Mouse (Mus musculus) midbrain, postnatal 0 days (tissue): ENCODE data around the gene Stxbp1. TPM values are rescaled to one million over a fixed set of nuclear protein-coding genes. Genes with fewer than 3 reads are reported as not detected.
A peak's percentile ranks its signal among the peaks of the same experiment; 100 is the strongest.

Experiments
- ATAC-seq: fragments of 200-750 bp; cut with Nextera tagmentation; 2 replicates; pipeline ENCODE4 v1.8.0; 2017; ENCODE audit warnings: moderate number of reproducible peaks, mild to moderate bottlenecking, moderate TSS enrichment, moderate library complexity; ENCODE audit not compliant: low FRiP score
- DNase-seq: peaks from one replicate; pipeline ENCODE4 v3.0.0-alpha.2; 2015; ENCODE audit warnings: low spot score
- H3K27ac ChIP-seq: fragments of 300-500 bp; sonication (generic); 2 replicates; pipeline ENCODE4 v1.5.1; 2014; ENCODE audit warnings: low read depth, mild to moderate bottlenecking, low read length, mixed read lengths
- H3K27me3 ChIP-seq: fragments of 300-500 bp; sonication (generic); 2 replicates; pipeline ENCODE4 v1.6.1; 2014; ENCODE audit warnings: low read length, control low read depth, mixed read lengths; ENCODE audit not compliant: insufficient read depth
- H3K36me3 ChIP-seq: fragments of 300-500 bp; sonication (generic); 2 replicates; pipeline ENCODE4 v1.6.1; 2014; ENCODE audit warnings: low read length, control low read depth, mixed read lengths; ENCODE audit not compliant: insufficient read depth
- H3K4me1 ChIP-seq: fragments of 300-500 bp; sonication (generic); 2 replicates; pipeline ENCODE4 v1.6.1; 2014; ENCODE audit warnings: mild to moderate bottlenecking, control low read depth, antibody characterized with exemption, low read length, mixed read lengths; ENCODE audit not compliant: insufficient read depth
- H3K4me2 ChIP-seq: fragments of 300-500 bp; sonication (generic); 2 replicates; pipeline ENCODE4 v1.6.1; 2014; ENCODE audit warnings: low read depth, mild to moderate bottlenecking, low read length, mixed read lengths; ENCODE audit not compliant: poor library complexity, severe bottlenecking
- H3K4me3 ChIP-seq: fragments of 300-500 bp; sonication (generic); 2 replicates; pipeline ENCODE4 v1.5.1; 2014; ENCODE audit warnings: low read depth, mild to moderate bottlenecking, low read length, moderate library complexity
- H3K9ac ChIP-seq: fragments of 300-500 bp; sonication (generic); replicated peaks from 2 replicates; pipeline ENCODE4 v1.6.1; 2014; ENCODE audit warnings: mild to moderate bottlenecking, low read length, moderate library complexity, mixed read lengths; ENCODE audit not compliant: poor library complexity, severe bottlenecking
- H3K9me3 ChIP-seq: fragments of 300-500 bp; sonication (generic); 2 replicates; pipeline ENCODE4 v1.6.1; 2016; ENCODE audit warnings: low read length, control low read depth
- CTCF ChIP-seq: IDR thresholded peaks from 2 replicates; pipeline ENCODE4 v1.5.1; 2016; ENCODE audit warnings: antibody characterized with exemption, mild to moderate bottlenecking
- WGBS: fragments of 180-500 bp; shearing (Covaris S2); extraction: QIAGEN DNeasy Blood & Tissue Kit; methylation state at CpG from one replicate; pipeline ENCODE4 v1.1.7; 2014; 5-methylcytosine and 5-hydroxymethylcytosine counted together
- polyA plus RNA-seq: library from polyadenylated mRNA; unstranded; fragments of >200 nt; fragmentation: Nextera tagmentation; extraction: Ambion mirVana; gene quantifications from 2 replicates; pipeline ENCODE4 v1.2.1, GENCODE M21; 2015
- total RNA-seq: library from RNA; depleted of rRNA; stranded (reverse); fragments of >200 nt; gene quantifications from 2 replicates; pipeline ENCODE4 v1.2.3, GENCODE M21; 2014

Gene Stxbp1
- total and polyA plus RNA-seq, 2 experiments from 2014 or later, result 185 to 424 TPM

DNA sequence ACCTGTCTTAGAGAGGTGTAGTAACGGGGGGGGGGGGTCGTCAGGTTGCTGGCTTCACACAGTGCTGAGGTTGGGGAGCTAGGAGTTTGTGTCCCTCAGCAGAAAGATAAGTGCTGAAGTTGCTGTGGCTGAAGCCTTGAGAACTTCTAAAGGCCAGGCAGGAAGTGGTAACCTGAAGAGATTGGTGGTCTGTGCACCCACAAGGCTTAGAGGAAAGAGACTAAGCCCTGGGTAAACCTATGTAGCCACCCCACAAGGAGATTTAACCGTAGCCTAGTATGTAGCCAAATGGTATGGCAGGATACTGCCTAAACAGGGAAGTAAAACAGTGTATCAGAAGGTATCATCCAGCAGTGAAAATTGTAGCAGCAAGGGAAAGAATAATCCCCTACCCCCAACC is 43.2 kb upstream of the Stxbp1 start:
- ATAC-seq (no peak), DNase-seq (no peak)
- Histone ChIP-seq H3K4me3 (no peak overlapping the region), H3K27me3 (no peaks in the 10 kb centered on the region), H3K9me3 (no peaks in the 10 kb centered on the region), H3K4me1 (no peaks in the 10 kb centered on the region), H3K36me3 (no peaks in the 10 kb centered on the region), H3K9ac (no peak overlapping the region), H3K27ac (no peak overlapping the region), H3K4me2 (no peak overlapping the region)
- WGBS, result 83% methylated on average over 3 of the region's 3 CpGs
- TF ChIP-seq CTCF, result no peak

DNA sequence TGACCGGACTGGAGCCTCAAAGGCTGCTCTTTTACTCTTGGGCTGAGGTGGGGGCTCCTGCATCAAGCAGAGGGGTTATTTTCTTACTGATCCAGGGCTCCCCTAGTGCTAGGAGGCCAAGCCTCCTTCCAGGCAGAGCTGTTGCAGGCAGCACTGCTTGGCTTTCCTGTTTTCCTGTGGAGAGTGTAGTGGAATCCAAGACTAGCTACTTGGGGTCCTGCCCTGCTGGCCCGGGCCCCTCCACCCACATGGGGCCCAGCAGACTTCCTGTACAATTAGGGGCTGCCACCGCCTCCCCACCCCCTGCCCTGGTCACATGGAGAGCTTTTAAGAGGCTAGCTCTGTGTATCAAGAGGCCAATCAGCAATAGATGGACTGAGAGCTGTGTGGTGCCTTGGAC is 41.5 kb upstream of the Stxbp1 start:
- Histone ChIP-seq H3K4me1 (no peaks in the 10 kb centered on the region; the same call in 1 of the 2 replicates), H3K4me2 (no peak overlapping the region), H3K27me3 (no peaks in the 10 kb centered on the region), H3K9ac (no peak overlapping the region), H3K36me3 (no peaks in the 10 kb centered on the region), H3K9me3 (no peaks in the 10 kb centered on the region), H3K4me3 (no peak overlapping the region), H3K27ac (no peak overlapping the region)
- DNase-seq, result no peak
- TF ChIP-seq CTCF, result no peak
- ATAC-seq, result no peak
- 49% methylated on average over 3 of the region's 3 CpGs for WGBS

DNA sequence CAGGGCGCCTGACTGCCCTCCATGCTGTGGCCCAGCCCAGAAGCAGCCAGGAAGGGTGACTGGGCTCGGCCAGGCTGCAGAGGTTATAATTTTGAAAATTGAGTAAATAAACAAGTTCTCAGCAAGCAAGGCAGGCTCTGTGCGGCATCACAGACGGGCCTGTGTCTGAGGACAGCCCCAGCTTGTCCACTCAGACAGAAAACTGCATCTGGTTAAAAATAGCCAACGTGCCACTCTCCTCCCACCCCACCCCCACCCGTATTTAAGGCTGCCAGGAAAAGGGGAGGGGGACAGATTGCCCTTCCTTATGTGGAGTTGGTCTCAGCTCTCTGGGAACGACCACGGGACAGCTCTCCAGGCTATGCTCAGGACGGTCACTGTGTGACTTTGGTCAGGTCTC is 41.0 kb upstream of the Stxbp1 start:
- DNase-seq (no peak), ATAC-seq (no peak)
- TF ChIP-seq CTCF, result no peak
- Histone ChIP-seq H3K27me3 (no peaks in the 10 kb centered on the region), H3K4me1 (no peaks in the 10 kb centered on the region; the same call in 1 of the 2 replicates), H3K4me2 (no peak overlapping the region), H3K9ac (no peak overlapping the region), H3K27ac (no peak overlapping the region), H3K36me3 (no peaks in the 10 kb centered on the region), H3K9me3 (no peaks in the 10 kb centered on the region), H3K4me3 (no peak overlapping the region)
- 35% methylated on average over 9 of the region's 9 CpGs for WGBS

DNA sequence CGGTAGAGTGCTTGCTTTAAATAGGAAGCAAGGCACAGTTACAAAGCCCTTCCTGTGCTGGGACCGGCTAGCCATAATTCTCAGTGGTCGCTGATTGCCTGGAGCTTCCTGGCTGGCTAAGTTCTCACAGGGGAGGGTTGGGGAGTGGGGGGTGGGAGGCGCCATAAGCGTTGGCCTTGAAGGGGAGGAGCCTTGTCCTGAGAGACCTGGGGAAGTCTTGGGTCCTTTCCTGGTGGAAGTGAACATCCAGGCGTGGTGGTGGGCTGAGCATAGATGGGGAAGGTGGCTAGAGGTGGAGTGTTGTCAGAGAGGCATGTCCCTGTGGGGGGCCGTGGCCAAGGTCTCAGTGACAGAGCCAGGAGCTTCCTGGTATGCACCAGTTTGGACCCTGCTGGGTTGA is 37.7 kb upstream of the Stxbp1 start:
- no peaks in the 10 kb centered on the region for H3K27me3 ChIP-seq
- no peak for TF ChIP-seq CTCF
- 42% methylated on average over 6 of the region's 7 CpGs for WGBS
- peaks cover 11% of the 10 kb centered on the region for H3K4me1 ChIP-seq
- H3K9me3 ChIP-seq, result no peaks in the 10 kb centered on the region
- no peak overlapping the region for H3K27ac ChIP-seq
- no peaks in the 10 kb centered on the region for H3K36me3 ChIP-seq
- ATAC-seq (no peak), DNase-seq (no peak)
- no peak overlapping the region for H3K4me2 ChIP-seq
- H3K9ac ChIP-seq, result no peak overlapping the region
- H3K4me3 ChIP-seq, result no peak overlapping the region

DNA sequence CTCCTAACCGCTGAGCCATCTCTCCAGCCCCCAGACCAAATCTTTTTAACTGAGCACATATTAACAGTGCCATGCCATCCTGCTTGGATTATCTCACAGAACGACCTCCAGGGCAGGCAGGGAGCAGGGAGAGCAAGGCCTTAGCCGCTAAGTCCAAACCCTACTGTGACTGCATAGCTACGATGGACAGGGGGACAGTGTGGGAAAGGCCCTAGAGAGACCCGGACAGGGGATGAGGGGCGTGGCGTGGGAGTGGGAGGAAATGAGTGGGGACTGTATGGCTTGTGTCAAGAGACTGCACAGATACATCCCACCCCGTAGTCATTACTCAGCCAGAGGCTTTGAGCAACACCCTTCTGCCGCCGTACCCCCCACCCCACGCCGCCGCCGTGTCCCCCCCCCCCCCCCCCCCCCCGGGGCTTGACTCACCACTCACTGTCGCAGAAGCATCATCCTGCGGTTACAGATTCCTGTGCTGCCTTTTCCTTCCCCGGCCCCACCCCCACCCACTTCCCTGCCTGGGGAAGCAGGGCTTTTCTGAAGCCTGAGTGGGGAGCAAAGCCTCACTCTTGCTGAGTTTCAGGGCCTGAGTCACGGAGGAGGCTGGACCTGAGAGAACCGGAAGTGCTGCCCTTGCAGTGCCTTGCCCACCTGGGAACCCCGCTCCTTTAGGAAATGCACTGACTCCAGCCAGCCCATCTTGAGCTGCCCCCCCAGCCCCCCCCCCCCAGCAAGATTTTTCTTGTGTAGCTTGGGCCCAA is 35.4 kb upstream of the Stxbp1 start:
- Histone ChIP-seq H3K9ac (no peak overlapping the region), H3K4me3 (no peak overlapping the region), H3K4me2 (no peak overlapping the region), H3K9me3 (no peaks in the 10 kb centered on the region), H3K27ac (no peak overlapping the region), H3K4me1 (peaks cover 26% of the 10 kb centered on the region), H3K27me3 (no peaks in the 10 kb centered on the region), H3K36me3 (no peaks in the 10 kb centered on the region)
- WGBS, result 70% methylated on average over 11 of the region's 21 CpGs
- no peak for TF ChIP-seq CTCF
- DNase-seq (no peak), ATAC-seq (no peak)

DNA sequence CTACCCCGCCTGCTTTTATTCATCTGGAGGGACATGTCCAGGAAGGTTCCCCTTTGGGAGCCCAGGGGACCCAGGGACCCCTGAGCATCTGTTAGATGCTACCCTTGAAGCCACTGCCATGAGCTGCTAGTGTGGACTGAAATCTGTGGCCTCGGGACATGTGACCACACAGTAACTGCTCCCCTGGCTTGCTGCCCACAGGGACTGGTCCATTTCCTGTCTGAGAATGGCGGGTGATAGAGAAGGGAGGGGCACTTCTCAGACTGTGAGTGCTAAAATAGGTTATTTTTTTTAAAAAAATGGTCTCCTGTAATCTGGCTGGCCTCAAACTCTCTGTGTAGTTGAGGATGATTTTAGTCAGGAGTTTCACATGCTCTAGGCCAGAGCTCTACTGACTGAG is 34.7 kb upstream of the Stxbp1 start:
- no peak overlapping the region for H3K9ac ChIP-seq
- no peak overlapping the region for H3K4me2 ChIP-seq
- TF ChIP-seq CTCF, result no peak
- no peak overlapping the region for H3K27ac ChIP-seq
- no peaks in the 10 kb centered on the region for H3K27me3 ChIP-seq
- peaks cover 27% of the 10 kb centered on the region for H3K4me1 ChIP-seq
- no peak for ATAC-seq
- peak; percentile 34 for DNase-seq
- WGBS, result 42% methylated on average over 3 of the region's 3 CpGs
- H3K4me3 ChIP-seq, result no peak overlapping the region
- no peaks in the 10 kb centered on the region for H3K36me3 ChIP-seq
- no peaks in the 10 kb centered on the region for H3K9me3 ChIP-seq
